Mouse (Mus musculus): ENCODE results near the gene Tgfb3. TPM values are rescaled to one million over a fixed set of nuclear protein-coding genes. Genes with fewer than 3 reads are reported as not detected.

Gene Tgfb3
- 5.8 and 7.3 TPM in 2 replicates for polyA plus RNA-seq (2016; fragmentation: Nextera tagmentation; extraction: Ambion mirVana)

DNA sequence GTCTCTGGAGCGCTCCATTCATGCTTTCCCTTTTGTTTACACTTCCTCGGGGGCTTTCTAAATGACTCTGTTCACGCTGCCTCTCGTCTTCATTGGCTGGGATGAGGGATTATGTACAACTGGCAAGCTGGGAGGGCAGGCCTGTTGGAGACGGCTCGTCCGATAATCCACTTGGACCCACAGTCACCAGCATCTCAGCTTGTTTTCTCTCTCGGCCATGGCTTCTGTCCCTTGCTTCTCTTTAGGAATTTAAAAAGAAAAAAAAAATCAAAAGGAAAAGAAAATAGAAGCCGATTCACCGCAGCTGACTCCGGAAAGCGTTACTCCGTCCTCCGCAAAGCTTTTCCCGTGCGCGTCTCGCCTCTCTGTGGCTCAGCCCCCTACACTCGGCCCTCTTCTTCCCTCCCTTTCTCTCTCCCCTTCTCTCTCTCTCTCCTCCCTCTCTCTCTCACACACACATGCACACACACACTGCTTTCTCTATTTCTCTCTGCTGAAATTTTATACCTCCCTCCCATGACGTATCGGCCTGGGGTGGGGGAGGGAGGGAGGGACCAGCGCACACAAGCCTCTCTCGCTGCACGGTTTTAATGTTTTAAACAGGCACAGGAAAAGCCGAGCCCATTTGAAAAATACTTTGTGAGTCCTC is at the start of gene Tgfb3:
Gene Tgfb3 (minus strand): TSS at position 489 of the 649 bp plus-strand sequence.
- no peaks in the 10 kb centered on the region for H3K9me3 ChIP-seq (replicated peaks)
- H3K27me3 ChIP-seq (ENCODE audit: low read depth, poor library complexity, severe bottlenecking) = peaks cover 53% of the 10 kb centered on the region
- H3K27ac ChIP-seq (replicated peaks) = peak within 1 kb of the TSS; percentile 89
- no peaks in the 10 kb centered on the region for H3K36me3 ChIP-seq
- 0% methylated on average over 25 of the region's 25 CpGs for WGBS
- peak within 1 kb of the TSS; percentile 67 for H3K4me3 ChIP-seq
- H3K4me1 ChIP-seq = peaks cover 63% of the 10 kb centered on the region
- peak; percentile 71 for DNase-seq (ENCODE audit: low spot score)

- Histone ChIP-seq H3K4me3 (no peak overlapping the region), H3K4me1 (no peaks in the 10 kb centered on the region)
- 81% methylated on average over 6 of the region's 6 CpGs for WGBS
These were observed 49.3 kb upstream of the Tgfb3 start for GRCm38 (mm10) chr12:86128122-86128521.

GRCm38 (mm10) chr12:86124016-86124415 is 45.2 kb upstream of the Tgfb3 start:
- no peaks in the 10 kb centered on the region for H3K27me3 ChIP-seq (ENCODE audit: low read depth, poor library complexity, severe bottlenecking)
- H3K9me3 ChIP-seq (replicated peaks) = no peaks in the 10 kb centered on the region
- H3K4me1 ChIP-seq = no peaks in the 10 kb centered on the region
- 90% methylated on average over 6 of the region's 6 CpGs for WGBS
- no peak for DNase-seq (ENCODE audit: low spot score)
- no peak overlapping the region for H3K4me3 ChIP-seq
- no peak overlapping the region for H3K27ac ChIP-seq (replicated peaks)
- H3K36me3 ChIP-seq = no peaks in the 10 kb centered on the region

More at GRCm38 (mm10) chr12:86128122-86128521, 49.3 kb upstream of the Tgfb3 start:
- DNase-seq (ENCODE audit: low spot score) = no peak
- Histone ChIP-seq H3K27me3 (ENCODE audit: low read depth, poor library complexity, severe bottlenecking) (no peaks in the 10 kb centered on the region), H3K27ac (replicated peaks) (no peak overlapping the region), H3K36me3 (no peaks in the 10 kb centered on the region), H3K9me3 (replicated peaks) (no peaks in the 10 kb centered on the region)

- H3K27ac ChIP-seq (replicated peaks) = no peak overlapping the region
- H3K27me3 ChIP-seq (ENCODE audit: low read depth, poor library complexity, severe bottlenecking) = no peaks in the 10 kb centered on the region
- H3K36me3 ChIP-seq = peaks cover 9% of the 10 kb centered on the region; the same call in 1 of the 2 replicates
- no peak for DNase-seq (ENCODE audit: low spot score)
- no peaks in the 10 kb centered on the region for H3K4me1 ChIP-seq
- WGBS = 89% methylated on average over 15 of the region's 15 CpGs
- H3K4me3 ChIP-seq = no peak overlapping the region
- H3K9me3 ChIP-seq (replicated peaks) = no peaks in the 10 kb centered on the region
These were observed 37.5 kb upstream of the Tgfb3 start for GRCm38 (mm10) chr12:86116295-86116835.

DNA sequence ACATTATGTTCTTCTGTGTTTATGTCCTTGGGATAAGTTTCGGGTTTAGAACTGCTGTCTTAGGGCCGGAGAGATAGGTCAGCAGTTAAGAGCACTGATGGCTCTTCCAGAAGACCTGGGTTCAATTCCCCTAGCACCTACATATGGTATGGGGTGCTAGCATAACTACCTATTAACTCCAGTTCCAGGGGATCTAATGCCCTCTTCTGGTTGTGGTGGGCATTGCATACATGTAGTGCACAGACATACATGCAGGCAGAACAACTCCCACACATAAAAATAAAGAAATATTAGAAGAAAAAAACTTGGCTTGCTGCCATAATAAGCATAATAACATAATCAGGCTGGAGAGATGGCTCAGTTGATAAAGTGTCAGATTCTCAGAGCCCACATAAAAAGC is 31.8 kb upstream of the Tgfb3 start:
- H3K4me3 ChIP-seq = no peak overlapping the region
- no peak overlapping the region for H3K27ac ChIP-seq (replicated peaks)
- peaks cover 29% of the 10 kb centered on the region for H3K36me3 ChIP-seq
- H3K27me3 ChIP-seq (ENCODE audit: low read depth, poor library complexity, severe bottlenecking) = no peaks in the 10 kb centered on the region
- WGBS = 93% methylated on average over 2 of the region's 2 CpGs
- H3K9me3 ChIP-seq (replicated peaks) = no peaks in the 10 kb centered on the region
- peaks cover 2% of the 10 kb centered on the region; the same call in 1 of the 2 replicates for H3K4me1 ChIP-seq
- DNase-seq (ENCODE audit: low spot score) = no peak

GRCm38 (mm10) chr12:86109531-86109930 is 30.7 kb upstream of the Tgfb3 start:
- Histone ChIP-seq H3K4me3 (no peak overlapping the region), H3K36me3 (peaks cover 32% of the 10 kb centered on the region), H3K27me3 (ENCODE audit: low read depth, poor library complexity, severe bottlenecking) (no peaks in the 10 kb centered on the region), H3K27ac (replicated peaks) (no peak overlapping the region), H3K9me3 (replicated peaks) (no peaks in the 10 kb centered on the region), H3K4me1 (peaks cover 13% of the 10 kb centered on the region)
- no peak for DNase-seq (ENCODE audit: low spot score)
- WGBS = 86% methylated on average over 4 of the region's 4 CpGs

DNA sequence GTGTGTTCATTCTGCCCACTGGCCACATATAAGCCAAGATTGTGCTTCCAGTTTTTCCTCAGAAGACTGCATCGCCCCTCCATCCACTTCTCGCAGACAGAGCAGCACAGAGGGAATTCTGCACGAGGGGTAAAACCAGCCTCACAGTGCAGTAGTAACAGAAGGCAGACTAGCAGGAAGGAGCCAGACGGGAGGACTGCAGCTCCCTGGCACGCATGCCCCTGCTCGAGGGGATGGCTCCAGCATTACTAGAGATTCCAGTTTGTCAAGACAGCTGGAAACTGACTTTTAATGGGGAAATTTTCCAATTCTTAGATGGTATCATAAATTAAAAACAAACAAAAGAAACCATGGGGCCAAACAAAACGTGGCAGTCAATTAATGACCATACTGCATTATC is 28.8 kb upstream of the Tgfb3 start:
- DNase-seq (ENCODE audit: low spot score) = no peak
- WGBS = 88% methylated on average over 7 of the region's 7 CpGs
- H3K4me1 ChIP-seq = peaks cover 32% of the 10 kb centered on the region

GRCm38 (mm10) chr12:86106086-86106485 is 27.2 kb upstream of the Tgfb3 start:
- H3K36me3 ChIP-seq = peaks cover 28% of the 10 kb centered on the region
- no peak for DNase-seq (ENCODE audit: low spot score)
- no peaks in the 10 kb centered on the region for H3K9me3 ChIP-seq (replicated peaks)
- WGBS = 94% methylated on average over 9 of the region's 9 CpGs
- no peaks in the 10 kb centered on the region for H3K27me3 ChIP-seq (ENCODE audit: low read depth, poor library complexity, severe bottlenecking)
- no peak overlapping the region for H3K4me3 ChIP-seq
- peaks cover 40% of the 10 kb centered on the region for H3K4me1 ChIP-seq
- H3K27ac ChIP-seq (replicated peaks) = 0 out of 2 replicates have a peak overlapping the region, but pooled peaks have one; percentile 13

More for the DNA sequence above, 28.8 kb upstream of the Tgfb3 start:
- Histone ChIP-seq H3K36me3 (peaks cover 32% of the 10 kb centered on the region), H3K27ac (replicated peaks) (no peak overlapping the region), H3K27me3 (ENCODE audit: low read depth, poor library complexity, severe bottlenecking) (no peaks in the 10 kb centered on the region), H3K4me3 (no peak overlapping the region), H3K9me3 (replicated peaks) (no peaks in the 10 kb centered on the region)

- 82% methylated on average over 9 of the region's 10 CpGs for WGBS
- Histone ChIP-seq H3K36me3 (peaks cover 25% of the 10 kb centered on the region), H3K9me3 (replicated peaks) (no peaks in the 10 kb centered on the region), H3K4me1 (peaks cover 40% of the 10 kb centered on the region), H3K27ac (replicated peaks) (no peak overlapping the region), H3K27me3 (ENCODE audit: low read depth, poor library complexity, severe bottlenecking) (no peaks in the 10 kb centered on the region), H3K4me3 (no peak overlapping the region)
- DNase-seq (ENCODE audit: low spot score) = no peak
These were observed 26.7 kb upstream of the Tgfb3 start for GRCm38 (mm10) chr12:86105546-86105945.

- no peaks in the 10 kb centered on the region for H3K9me3 ChIP-seq (replicated peaks)
- H3K4me1 ChIP-seq = peaks cover 40% of the 10 kb centered on the region
- peaks cover 25% of the 10 kb centered on the region for H3K36me3 ChIP-seq
- 84% methylated on average over 11 of the region's 11 CpGs for WGBS
- H3K4me3 ChIP-seq = no peak overlapping the region
- H3K27ac ChIP-seq (replicated peaks) = peak overlapping the region; percentile 70
- no peak for DNase-seq (ENCODE audit: low spot score)
- no peaks in the 10 kb centered on the region for H3K27me3 ChIP-seq (ENCODE audit: low read depth, poor library complexity, severe bottlenecking)
These were observed 25.5 kb upstream of the Tgfb3 start for GRCm38 (mm10) chr12:86104297-86104696.

- no peak for DNase-seq (ENCODE audit: low spot score)
- peaks cover 21% of the 10 kb centered on the region for H3K36me3 ChIP-seq
- peaks cover 40% of the 10 kb centered on the region for H3K4me1 ChIP-seq
- H3K4me3 ChIP-seq = no peak overlapping the region
- H3K27me3 ChIP-seq (ENCODE audit: low read depth, poor library complexity, severe bottlenecking) = no peaks in the 10 kb centered on the region
- 53% methylated on average over 8 of the region's 8 CpGs for WGBS
- H3K27ac ChIP-seq (replicated peaks) = peak overlapping the region; percentile 70
- no peaks in the 10 kb centered on the region for H3K9me3 ChIP-seq (replicated peaks)
These were observed 25.0 kb upstream of the Tgfb3 start for GRCm38 (mm10) chr12:86103852-86104251.

GRCm38 (mm10) chr12:86103391-86103790 is 24.6 kb upstream of the Tgfb3 start:
- WGBS = 38% methylated on average over 11 of the region's 11 CpGs
- H3K27ac ChIP-seq (replicated peaks) = peak overlapping the region; percentile 70
- peak; percentile 34 for DNase-seq (ENCODE audit: low spot score)

GRCm38 (mm10) chr12:86102686-86103085 is 23.8 kb upstream of the Tgfb3 start:
- no peaks in the 10 kb centered on the region for H3K27me3 ChIP-seq (ENCODE audit: low read depth, poor library complexity, severe bottlenecking)
- H3K9me3 ChIP-seq (replicated peaks) = no peaks in the 10 kb centered on the region
- peaks cover 44% of the 10 kb centered on the region for H3K4me1 ChIP-seq
- H3K27ac ChIP-seq (replicated peaks) = peak overlapping the region; percentile 70; the same call in 1 of the 2 replicates
- H3K4me3 ChIP-seq = no peak overlapping the region
- no peak for DNase-seq (ENCODE audit: low spot score)
- H3K36me3 ChIP-seq = peaks cover 13% of the 10 kb centered on the region; the same call in 1 of the 2 replicates
- WGBS = 90% methylated on average over 8 of the region's 8 CpGs

More at GRCm38 (mm10) chr12:86103391-86103790, 24.6 kb upstream of the Tgfb3 start:
- H3K4me1 ChIP-seq = peaks cover 40% of the 10 kb centered on the region
- H3K27me3 ChIP-seq (ENCODE audit: low read depth, poor library complexity, severe bottlenecking) = no peaks in the 10 kb centered on the region
- no peaks in the 10 kb centered on the region for H3K9me3 ChIP-seq (replicated peaks)
- H3K36me3 ChIP-seq = peaks cover 17% of the 10 kb centered on the region
- H3K4me3 ChIP-seq = no peak overlapping the region
